Mouse (Mus musculus) G1E-ER4 (cell line): ENCODE measurements around the gene Cbx1. TPM values are rescaled to one million over a fixed set of nuclear protein-coding genes. Genes with fewer than 3 reads are reported as not detected.

Experiments
- GATA1 ChIP-seq: IDR thresholded peaks from one replicate; pipeline ENCODE4 v1.8.0; 2012; ENCODE audit warnings: low read length, inconsistent platforms
- polyA plus RNA-seq: library from polyadenylated mRNA; stranded (reverse); fragments of >175 nt; gene quantifications from 2 replicates; pipeline ENCODE4 v1.2.3, GENCODE M21; 2012

The Cbx1 gene
- polyA plus RNA-seq, 1 experiment: 76.2 TPM

- TF ChIP-seq GATA1: no peak
Measured at GRCm38 (mm10) chr11:96824783-96825495, 36.0 kb downstream of the Cbx1 start.

GRCm38 (mm10) chr11:96826481-96826880 is 37.6 kb downstream of the Cbx1 start:
- TF ChIP-seq GATA1: no peak

- no peak for TF ChIP-seq GATA1
Measured at GRCm38 (mm10) chr11:96827062-96827581, 38.2 kb downstream of the Cbx1 start.

- no peak for TF ChIP-seq GATA1
Measured at GRCm38 (mm10) chr11:96827917-96828316, 39.0 kb downstream of the Cbx1 start.

GRCm38 (mm10) chr11:96828881-96829280 is 40.0 kb downstream of the Cbx1 start:
- no peak for TF ChIP-seq GATA1

- TF ChIP-seq GATA1: no peak
Measured at GRCm38 (mm10) chr11:96829403-96829812, 40.5 kb downstream of the Cbx1 start.

GRCm38 (mm10) chr11:96829813-96830538 is 41.0 kb downstream of the Cbx1 start, which contains the start of gene Nfe2l1:
Gene Nfe2l1 (minus strand): TSS chr11:96829968.
- no peak for TF ChIP-seq GATA1

GRCm38 (mm10) chr11:96830539-96831216 is 41.8 kb downstream of the Cbx1 start:
- TF ChIP-seq GATA1: peak; percentile 38

- no peak for TF ChIP-seq GATA1
Measured at GRCm38 (mm10) chr11:96831516-96831915, 42.6 kb downstream of the Cbx1 start.

GRCm38 (mm10) chr11:96832541-96832940 is 43.6 kb downstream of the Cbx1 start:
- no peak for TF ChIP-seq GATA1

GRCm38 (mm10) chr11:96832973-96833372 is 44.0 kb downstream of the Cbx1 start:
- TF ChIP-seq GATA1: no peak

GRCm38 (mm10) chr11:96834127-96834526 is 45.2 kb downstream of the Cbx1 start:
- no peak for TF ChIP-seq GATA1

GRCm38 (mm10) chr11:96837298-96837697 is 48.4 kb downstream of the Cbx1 start:
- TF ChIP-seq GATA1: no peak

- TF ChIP-seq GATA1: no peak
Measured at GRCm38 (mm10) chr11:96838341-96838740, 49.4 kb downstream of the Cbx1 start.

GRCm38 (mm10) chr11:96839428-96839827 is 50.5 kb downstream of the Cbx1 start:
- TF ChIP-seq GATA1: no peak

GRCm38 (mm10) chr11:96839877-96840276 is 51.0 kb downstream of the Cbx1 start:
- no peak for TF ChIP-seq GATA1
